Mouse (Mus musculus): ENCODE results near the gene Pbp2. TPM values are rescaled to one million over a fixed set of nuclear protein-coding genes. Genes with fewer than 3 reads are reported as not detected.

Pbp2 gene
- polyA plus RNA-seq (2015; fragmentation: Nextera tagmentation; extraction: Ambion mirVana) = 0.16 and 0.26 TPM in 2 replicates

DNA sequence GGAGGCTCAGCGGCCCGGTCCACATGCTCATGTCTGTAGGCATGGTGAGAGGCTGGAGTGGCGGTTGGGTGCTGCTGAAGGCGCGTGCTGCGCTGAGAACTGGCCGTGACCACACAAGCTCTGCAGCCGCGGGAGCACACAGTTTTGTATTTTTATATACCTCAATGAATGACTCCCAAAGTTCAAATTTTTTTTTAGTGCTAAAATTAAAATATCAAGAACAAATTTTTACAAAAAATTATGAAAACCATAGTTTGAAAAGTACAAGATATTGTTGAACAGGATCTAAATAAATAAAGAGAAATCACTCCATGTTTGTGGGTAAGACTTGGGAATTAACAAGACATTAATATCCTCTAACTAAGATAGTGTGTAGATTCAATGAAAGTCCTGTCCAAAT lies at the start of gene Pbp2:
Pbp2 (minus strand) TSS at position 101 of the 400 bp plus-strand sequence.
- Histone ChIP-seq H3K4me1 (replicated peaks) (no peaks in the 10 kb centered on the region), H3K4me3 (no peak within 1 kb of the TSS), H3K9ac (no peak within 1 kb of the TSS), H3K27me3 (no peaks in the 10 kb centered on the region), H3K27ac (no peak within 1 kb of the TSS), H3K4me2 (no peak within 1 kb of the TSS), H3K9me3 (0 out of 2 replicates have a peak, but pooled peaks cover 5% of the 10 kb centered on the region), H3K36me3 (no peaks in the 10 kb centered on the region)
- no peak for ATAC-seq (ENCODE audit: low FRiP score)
- WGBS = 96% methylated on average over 9 of the region's 9 CpGs

DNA sequence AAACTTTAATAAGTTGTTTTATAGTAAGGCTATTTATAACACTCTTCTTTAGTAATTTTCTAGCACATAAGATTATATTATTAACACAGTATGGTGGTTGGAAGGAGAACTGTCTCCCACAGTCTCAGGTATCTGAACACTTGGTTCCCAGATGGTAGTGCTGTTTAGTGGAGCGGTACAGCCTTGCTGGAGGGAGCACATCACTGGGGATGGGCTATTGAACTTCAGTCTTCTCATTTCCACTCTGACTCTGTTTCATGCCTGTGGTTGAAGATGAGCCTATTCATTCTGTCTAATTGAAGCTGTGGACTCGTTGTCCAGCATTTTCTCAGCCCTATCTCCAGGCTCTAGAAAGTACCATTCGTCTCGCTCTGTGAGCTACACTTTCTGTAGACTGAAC lies 44.7 kb upstream of the Pbp2 start:
- H3K36me3 ChIP-seq = no peaks in the 10 kb centered on the region
- no peaks in the 10 kb centered on the region for H3K9me3 ChIP-seq
- H3K4me2 ChIP-seq = no peak overlapping the region
- H3K4me3 ChIP-seq = no peak overlapping the region
- no peaks in the 10 kb centered on the region for H3K27me3 ChIP-seq
- no peak for ATAC-seq (ENCODE audit: low FRiP score)
- 95% methylated on average over 4 of the region's 4 CpGs for WGBS
- no peak overlapping the region for H3K9ac ChIP-seq
- peaks cover 7% of the 10 kb centered on the region for H3K4me1 ChIP-seq (replicated peaks)
- H3K27ac ChIP-seq = no peak overlapping the region

DNA sequence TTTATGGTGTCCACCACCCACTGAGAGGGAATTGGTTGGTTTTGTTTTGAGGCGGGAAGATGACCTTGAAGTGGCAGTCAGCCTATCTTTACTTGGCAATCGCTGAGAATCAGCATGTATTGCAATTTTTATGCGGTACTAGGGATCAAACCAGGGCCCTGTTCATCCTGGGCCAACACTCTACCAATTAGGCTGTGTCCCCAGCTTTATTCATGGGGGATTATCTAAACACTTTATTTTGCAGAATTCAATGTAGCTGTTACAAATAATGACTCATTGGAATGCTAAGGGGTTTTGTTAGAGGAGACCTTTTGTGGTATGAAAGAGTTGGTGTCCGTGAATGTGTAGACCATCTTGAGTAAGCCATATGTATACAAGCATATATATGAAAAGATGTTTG lies 42.3 kb upstream of the Pbp2 start:
- Histone ChIP-seq H3K4me3 (no peak overlapping the region), H3K4me2 (no peak overlapping the region), H3K27me3 (no peaks in the 10 kb centered on the region), H3K27ac (no peak overlapping the region), H3K9me3 (no peaks in the 10 kb centered on the region), H3K36me3 (no peaks in the 10 kb centered on the region), H3K4me1 (replicated peaks) (peaks cover 7% of the 10 kb centered on the region), H3K9ac (no peak overlapping the region)
- WGBS = 68% methylated on average over 4 of the region's 4 CpGs
- ATAC-seq (ENCODE audit: low FRiP score) = no peak

GRCm38 (mm10) chr6:135351638-135352302 lies 41.6 kb upstream of the Pbp2 start:
- H3K27ac ChIP-seq = no peak overlapping the region; the same call in 1 of the 2 replicates
- peaks cover 7% of the 10 kb centered on the region for H3K4me1 ChIP-seq (replicated peaks)
- WGBS = 72% methylated on average over 8 of the region's 8 CpGs
- H3K27me3 ChIP-seq = no peaks in the 10 kb centered on the region
- H3K9me3 ChIP-seq = no peaks in the 10 kb centered on the region
- no peak overlapping the region for H3K4me3 ChIP-seq
- no peak overlapping the region for H3K9ac ChIP-seq
- no peaks in the 10 kb centered on the region for H3K36me3 ChIP-seq
- H3K4me2 ChIP-seq = no peak overlapping the region
- peak; percentile 61 for ATAC-seq (ENCODE audit: low FRiP score)

DNA sequence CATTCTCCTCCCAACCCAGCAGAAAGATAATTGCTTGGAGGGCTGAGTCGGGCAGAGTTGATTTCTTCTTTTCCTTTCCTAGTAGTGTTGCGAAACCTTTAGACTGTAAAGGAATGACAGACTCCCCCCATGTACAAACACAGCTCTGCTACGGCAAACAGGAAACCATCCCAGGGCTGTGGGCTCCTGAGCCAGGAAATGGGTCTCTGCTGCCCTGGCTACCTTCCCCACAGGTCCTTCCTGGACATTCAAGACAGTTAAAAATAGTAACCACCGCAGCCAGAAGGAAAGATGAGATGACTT lies 30.8 kb upstream of the Pbp2 start:
- no peak overlapping the region for H3K4me2 ChIP-seq
- 87% methylated on average over 4 of the region's 4 CpGs for WGBS
- no peaks in the 10 kb centered on the region for H3K4me1 ChIP-seq (replicated peaks)
- ATAC-seq (ENCODE audit: low FRiP score) = no peak
- no peak overlapping the region for H3K4me3 ChIP-seq
- no peaks in the 10 kb centered on the region for H3K9me3 ChIP-seq
- no peaks in the 10 kb centered on the region for H3K36me3 ChIP-seq
- H3K27me3 ChIP-seq = no peaks in the 10 kb centered on the region
- H3K27ac ChIP-seq = no peak overlapping the region
- no peak overlapping the region for H3K9ac ChIP-seq

DNA sequence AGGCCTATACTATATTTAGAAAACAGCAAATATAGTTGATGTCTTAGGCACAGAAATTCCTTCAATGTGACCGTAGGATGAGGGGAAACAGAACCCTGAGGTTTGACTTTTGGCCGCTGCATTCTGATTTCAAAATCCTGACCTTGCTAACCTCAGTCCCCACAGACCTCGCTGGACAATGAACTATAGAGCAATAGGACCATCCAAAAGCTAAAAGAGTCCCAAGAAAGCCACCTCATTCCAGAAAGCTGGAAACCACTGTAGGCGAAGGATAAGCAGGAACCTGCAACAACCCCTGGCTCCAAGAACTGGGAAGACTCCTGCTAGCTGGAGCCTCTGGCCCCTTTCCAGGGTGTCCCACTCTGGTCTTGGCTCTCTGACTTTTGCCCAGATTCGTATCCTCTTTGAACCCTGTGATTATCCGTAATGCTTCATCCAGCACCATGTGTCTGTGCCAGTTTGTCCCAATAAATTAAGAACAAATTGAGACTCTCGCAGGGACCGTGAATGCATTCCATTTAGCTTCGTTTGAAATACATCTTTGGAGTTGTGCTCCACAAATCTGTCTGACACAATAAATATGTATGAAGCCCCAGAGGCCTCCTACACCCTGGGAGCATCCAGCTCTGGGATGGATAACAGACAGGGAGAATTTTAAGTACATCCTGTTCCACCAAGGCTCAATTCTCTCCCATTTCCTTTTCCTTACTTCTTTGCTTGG lies 30.3 kb upstream of the Pbp2 start:
- no peak overlapping the region for H3K27ac ChIP-seq
- WGBS = 74% methylated on average over 9 of the region's 9 CpGs

GRCm38 (mm10) chr6:135336376-135336775 lies 26.2 kb upstream of the Pbp2 start:
- Histone ChIP-seq H3K27me3 (no peaks in the 10 kb centered on the region), H3K27ac (no peak overlapping the region), H3K4me1 (replicated peaks) (peaks cover 24% of the 10 kb centered on the region), H3K4me2 (no peak overlapping the region), H3K9ac (no peak overlapping the region), H3K9me3 (no peaks in the 10 kb centered on the region), H3K36me3 (no peaks in the 10 kb centered on the region), H3K4me3 (no peak overlapping the region)
- 94% methylated on average over 8 of the region's 8 CpGs for WGBS
- ATAC-seq (ENCODE audit: low FRiP score) = no peak

More for the DNA sequence above, 30.3 kb upstream of the Pbp2 start:
- Histone ChIP-seq H3K4me2 (no peak overlapping the region), H3K27me3 (no peaks in the 10 kb centered on the region), H3K9ac (no peak overlapping the region), H3K36me3 (no peaks in the 10 kb centered on the region), H3K9me3 (no peaks in the 10 kb centered on the region), H3K4me3 (no peak overlapping the region), H3K4me1 (replicated peaks) (no peaks in the 10 kb centered on the region)
- ATAC-seq (ENCODE audit: low FRiP score) = no peak

- WGBS = 73% methylated on average over 5 of the region's 5 CpGs
- peaks cover 24% of the 10 kb centered on the region for H3K4me1 ChIP-seq (replicated peaks)
Observed at GRCm38 (mm10) chr6:135333994-135334651, 23.9 kb upstream of the Pbp2 start.

DNA sequence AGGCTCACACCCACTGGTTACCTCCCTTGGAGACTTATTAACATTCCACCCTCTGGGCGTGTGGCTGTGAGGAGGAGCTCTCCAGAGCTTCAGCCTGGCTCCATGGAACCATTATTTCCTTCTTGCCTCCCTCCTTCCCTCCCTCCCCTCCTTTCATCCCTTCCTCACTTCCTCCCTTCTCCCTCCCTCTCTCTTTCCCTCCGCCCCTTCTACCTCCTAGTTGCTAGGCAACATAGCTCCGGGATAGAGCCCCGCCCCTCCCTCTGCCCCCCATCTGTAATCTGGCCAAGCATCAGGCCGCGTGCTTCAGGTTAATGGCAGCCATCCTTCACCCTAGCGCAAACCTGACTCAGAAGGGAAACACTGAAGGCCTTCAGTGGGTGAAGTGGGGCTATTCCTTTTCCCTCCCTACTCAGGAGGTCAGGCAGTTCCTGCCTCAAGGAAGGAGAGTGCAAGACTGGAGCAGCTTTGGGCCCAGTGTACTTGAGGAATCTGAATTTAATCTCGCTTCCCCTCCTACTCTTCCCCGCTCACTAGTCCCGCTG lies 22.6 kb upstream of the Pbp2 start:
- Histone ChIP-seq H3K9ac (no peak overlapping the region), H3K4me1 (replicated peaks) (peaks cover 24% of the 10 kb centered on the region), H3K27me3 (no peaks in the 10 kb centered on the region), H3K27ac (peak overlapping the region; percentile 48), H3K4me3 (no peak overlapping the region), H3K9me3 (no peaks in the 10 kb centered on the region), H3K4me2 (peak overlapping the region; percentile 17; the same call in 1 of the 2 replicates), H3K36me3 (no peaks in the 10 kb centered on the region)
- WGBS = 16% methylated on average over 10 of the region's 10 CpGs
- peak; percentile 75; the same call in 1 of the 2 replicates for ATAC-seq (ENCODE audit: low FRiP score)

More at GRCm38 (mm10) chr6:135333994-135334651, 23.9 kb upstream of the Pbp2 start:
- no peaks in the 10 kb centered on the region for H3K9me3 ChIP-seq
- no peak overlapping the region for H3K4me2 ChIP-seq
- H3K9ac ChIP-seq = no peak overlapping the region
- H3K36me3 ChIP-seq = no peaks in the 10 kb centered on the region
- ATAC-seq (ENCODE audit: low FRiP score) = no peak
- peak overlapping the region; percentile 56 for H3K27ac ChIP-seq
- H3K27me3 ChIP-seq = no peaks in the 10 kb centered on the region
- H3K4me3 ChIP-seq = no peak overlapping the region

DNA sequence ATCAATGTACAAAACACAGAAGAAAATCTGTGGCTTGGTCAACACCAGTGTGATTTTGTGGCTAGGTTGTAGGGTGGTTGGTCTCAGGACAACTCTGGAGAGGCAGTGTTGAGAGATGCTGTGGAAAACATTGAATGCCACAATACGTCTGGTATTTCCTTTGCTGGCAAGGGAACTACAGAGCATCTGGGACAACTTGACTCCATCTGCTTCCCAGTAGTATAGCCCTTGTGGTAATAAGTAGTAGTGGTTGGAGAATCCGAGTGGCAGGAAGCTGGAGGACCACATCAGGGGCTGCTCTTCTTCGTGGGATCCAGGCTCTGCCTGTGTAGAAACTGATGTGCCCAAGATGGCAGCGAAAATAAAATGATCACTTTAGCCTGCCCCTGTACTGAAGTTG lies 21.7 kb upstream of the Pbp2 start:
- no peaks in the 10 kb centered on the region for H3K27me3 ChIP-seq
- H3K36me3 ChIP-seq = no peaks in the 10 kb centered on the region
- no peak overlapping the region for H3K4me2 ChIP-seq
- H3K9ac ChIP-seq = no peak overlapping the region
- no peak for ATAC-seq (ENCODE audit: low FRiP score)
- 83% methylated on average over 4 of the region's 4 CpGs for WGBS
- H3K27ac ChIP-seq = no peak overlapping the region
- H3K4me1 ChIP-seq (replicated peaks) = peaks cover 24% of the 10 kb centered on the region
- H3K9me3 ChIP-seq = no peaks in the 10 kb centered on the region
- H3K4me3 ChIP-seq = no peak overlapping the region

GRCm38 (mm10) chr6:135326847-135327246 lies 16.6 kb upstream of the Pbp2 start:
- H3K4me1 ChIP-seq (replicated peaks) = peaks cover 11% of the 10 kb centered on the region

GRCm38 (mm10) chr6:135324686-135325300 lies 14.6 kb upstream of the Pbp2 start:
- ATAC-seq (ENCODE audit: low FRiP score) = no peak
- H3K4me2 ChIP-seq = no peak overlapping the region
- WGBS = 84% methylated on average over 9 of the region's 9 CpGs
- no peak overlapping the region for H3K4me3 ChIP-seq
- H3K36me3 ChIP-seq = no peaks in the 10 kb centered on the region
- no peaks in the 10 kb centered on the region for H3K27me3 ChIP-seq
- H3K9me3 ChIP-seq = no peaks in the 10 kb centered on the region
- H3K9ac ChIP-seq = no peak overlapping the region
- peaks cover 11% of the 10 kb centered on the region for H3K4me1 ChIP-seq (replicated peaks)
- no peak overlapping the region for H3K27ac ChIP-seq

More at GRCm38 (mm10) chr6:135326847-135327246, 16.6 kb upstream of the Pbp2 start:
- no peak overlapping the region for H3K4me3 ChIP-seq
- H3K9ac ChIP-seq = no peak overlapping the region
- no peak overlapping the region for H3K27ac ChIP-seq
- no peaks in the 10 kb centered on the region for H3K27me3 ChIP-seq
- no peaks in the 10 kb centered on the region for H3K9me3 ChIP-seq
- no peaks in the 10 kb centered on the region for H3K36me3 ChIP-seq
- WGBS = 89% methylated on average over 7 of the region's 7 CpGs
- ATAC-seq (ENCODE audit: low FRiP score) = no peak
- H3K4me2 ChIP-seq = no peak overlapping the region
